Mouse (Mus musculus) thymus, adult 2 months (tissue): ENCODE results near the gene Egfl8.

Experiments
- CTCF ChIP-seq: fragments of 200-500 bp; IDR thresholded peaks from 2 replicates; pipeline ENCODE4 v1.5.1; 2012; ENCODE audit warnings: mild to moderate bottlenecking, control low read depth, low read length, moderate library complexity, borderline replicate concordance; ENCODE audit not compliant: control insufficient read depth, poor library complexity, insufficient read depth; ENCODE audit errors: extremely low read depth
- POLR2A ChIP-seq: fragments of 200-500 bp; IDR thresholded peaks from 2 replicates; pipeline ENCODE4 v1.6.1; 2012; ENCODE audit warnings: mild to moderate bottlenecking, low read length, control low read depth, moderate library complexity; ENCODE audit not compliant: control insufficient read depth, poor library complexity, insufficient read depth; ENCODE audit errors: extremely low read depth

- TF ChIP-seq POLR2A (no peak), CTCF (no peak)
Observed at GRCm38 (mm10) chr17:34586796-34587422, 28.9 kb downstream of the Egfl8 start.
